ENCODE assay signal across 16 mouse cellular contexts in the genomic region with DNA sequence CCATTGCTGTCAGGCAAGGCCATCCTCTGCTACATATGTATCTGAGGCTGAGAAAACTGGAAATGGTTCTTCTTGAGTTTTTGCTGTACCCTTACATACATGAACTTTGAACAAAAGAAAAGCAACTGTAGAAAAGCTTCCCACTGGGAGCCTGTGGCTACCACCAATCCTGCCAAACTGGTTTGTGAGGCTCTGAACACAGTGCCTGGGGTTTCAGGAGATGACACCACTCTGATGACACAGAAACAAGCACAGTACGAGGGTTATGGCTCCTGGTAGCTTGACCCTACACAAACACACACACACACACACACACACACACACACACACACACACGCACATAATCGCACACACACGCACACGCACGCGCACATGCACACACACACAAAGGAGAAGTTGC.
"Had no signal": no experiment of that assay in that cellular context is flagged by ENCODE, and none has a peak within 500 bp of the region (broad histone marks: within the 10 kb centered on the region; RNA-seq: fewer than 3 reads in every experiment).

No protein-coding gene starts in this region.

- ATAC-seq: lung, postnatal 0 days had no signal

- H3K36me3 ChIP-seq: limb, embryonic 13.5 days; liver, embryonic 15.5 days; midbrain, embryonic 10.5 days; neural tube, embryonic 15.5 days had no signal

- H3K27ac ChIP-seq: kidney, postnatal 0 days; limb, embryonic 13.5 days; liver, embryonic 15.5 days; midbrain, embryonic 10.5 days; neural tube, embryonic 15.5 days had no signal

- DNase-seq: kidney, adult 9 months; kidney, postnatal 36 days; layer of hippocampus, adult 9-11 months; layer of hippocampus, postnatal 36 days; lung, adult 2 months; midbrain, embryonic 14.5 days; thymus, adult 2 months; thymus, postnatal 25 days had no signal

- H3K9me3 ChIP-seq: limb, embryonic 13.5 days; liver, embryonic 15.5 days; midbrain, embryonic 10.5 days; neural tube, embryonic 15.5 days had no signal

- H3K9ac ChIP-seq: limb, embryonic 13.5 days; liver, embryonic 15.5 days; neural tube, embryonic 15.5 days had no signal

- H3K4me3 ChIP-seq: limb, embryonic 13.5 days; liver, embryonic 15.5 days; midbrain, embryonic 10.5 days; myocyte; neural tube, embryonic 15.5 days had no signal

- H3K4me2 ChIP-seq: limb, embryonic 13.5 days; liver, embryonic 11.5 days; liver, embryonic 15.5 days; neural tube, embryonic 15.5 days had no signal
